Mouse (Mus musculus): ENCODE results near the gene Fap.

GRCm38 (mm10) chr2:62504269-62504796 is 69.5 kb downstream of the Fap start:
- TF ChIP-seq CTCF (IDR thresholded peaks at IDR 0.05; ENCODE audit: extremely low read depth, insufficient read length, insufficient replicate concordance, low read depth, low read length) (no peak), POLR2A (IDR thresholded peaks at IDR 0.05; ENCODE audit: low read depth, low read length) (no peak)
